ENCODE assay signal across 14 mouse cellular contexts in genomic region chr6:23356141-23356540, GRCm38 (mm10).
"Had no signal": no experiment of that assay in that cellular context is flagged by ENCODE, and none has a peak within 500 bp of the region (broad histone marks: within the 10 kb centered on the region; RNA-seq: fewer than 3 reads in every experiment).

No protein-coding gene starts in this region.

- DNase-seq: gastrocnemius, adult 2 months; gastrocnemius, postnatal 10 days; gastrocnemius, postnatal 25 days; heart, adult 18-20 months; heart, postnatal 10 days; heart, postnatal 4 days; kidney, adult 18-20 months; kidney, adult 8-10 months; kidney, postnatal 14 days; kidney, postnatal 36 days; layer of hippocampus, adult 9-11 months; layer of hippocampus, postnatal 36 days; liver; liver, embryonic 13.5 days had no signal
